Mouse (Mus musculus) heart, embryonic 11.5 days (tissue): ENCODE measurements at regions not wholly inside any gene's neighbourhood (a gene's known extent, or its start where the extent isn't known, plus 50 kb on each side); places are given as distances from the start of the nearest gene placed in this dataset.

ENCODE experiments used
- ATAC-seq: fragments of 200-750 bp; cut with Nextera tagmentation; replicated peaks from 2 replicates; pipeline ENCODE4 v1.8.0; 2017; ENCODE audit warnings: moderate library complexity; ENCODE audit not compliant: insufficient number of reproducible peaks, low FRiP score, low TSS enrichment
- H3K27ac ChIP-seq: fragments of 300-500 bp; sonication (generic); 2 replicates; pipeline ENCODE4 v1.5.1; 2014; ENCODE audit warnings: mild to moderate bottlenecking, low read depth, low read length
- H3K27me3 ChIP-seq: fragments of 300-500 bp; sonication (generic); 2 replicates; pipeline ENCODE4 v1.6.1; 2014; ENCODE audit warnings: mild to moderate bottlenecking, low read length, mixed read lengths; ENCODE audit not compliant: control insufficient read depth, insufficient read depth
- H3K36me3 ChIP-seq: fragments of 300-500 bp; sonication (generic); 2 replicates; pipeline ENCODE4 v1.6.1; 2014; ENCODE audit warnings: mild to moderate bottlenecking, low read length, moderate library complexity, mixed read lengths; ENCODE audit not compliant: control insufficient read depth, insufficient read depth
- H3K4me1 ChIP-seq: fragments of 300-500 bp; sonication (generic); 2 replicates; pipeline ENCODE4 v1.6.1; 2014; ENCODE audit warnings: low read length; ENCODE audit not compliant: control insufficient read depth, insufficient read depth
- H3K4me2 ChIP-seq: fragments of 300-500 bp; sonication (generic); 2 replicates; pipeline ENCODE4 v1.6.1; 2014; ENCODE audit warnings: mild to moderate bottlenecking, moderate library complexity
- H3K4me3 ChIP-seq: fragments of 300-500 bp; sonication (generic); 2 replicates; pipeline ENCODE4 v1.5.1; 2014; ENCODE audit warnings: low read depth, low read length
- H3K9ac ChIP-seq: fragments of 300-500 bp; sonication (generic); 2 replicates; pipeline ENCODE4 v1.6.1; 2014; ENCODE audit warnings: mild to moderate bottlenecking, low read depth, low read length, moderate library complexity
- H3K9me3 ChIP-seq: fragments of 300-500 bp; sonication (generic); replicated peaks from 2 replicates; pipeline ENCODE4 v1.6.1; 2016; ENCODE audit warnings: low read length; ENCODE audit not compliant: control insufficient read depth
- WGBS: fragments of 180-500 bp; shearing (Covaris S2); extraction: QIAGEN DNeasy Blood & Tissue Kit; methylation state at CpG from one replicate; pipeline ENCODE4 v1.1.7; 2014; ENCODE audit not compliant: insufficient replicate concordance; 5-methylcytosine and 5-hydroxymethylcytosine counted together

- Histone ChIP-seq H3K4me1 (peaks cover 3% of the 10 kb centered on the region), H3K27me3 (peaks cover 10% of the 10 kb centered on the region; the same call in 1 of the 2 replicates), H3K27ac (no peak overlapping the region), H3K9me3 (no peaks in the 10 kb centered on the region), H3K4me3 (no peak overlapping the region), H3K36me3 (no peaks in the 10 kb centered on the region), H3K4me2 (no peak overlapping the region), H3K9ac (no peak overlapping the region)
- 76% methylated on average over 1 of the region's 1 CpGs for WGBS
- ATAC-seq, result no peak
Observed at GRCm38 (mm10) chr1:183712895-183713294, 294.9 kb downstream of the Hhipl2 start.

GRCm38 (mm10) chr1:183717060-183717459, 296.0 kb upstream of the Dusp10 start:
- H3K4me3 ChIP-seq, result no peak overlapping the region
- H3K4me2 ChIP-seq, result no peak overlapping the region
- peaks cover 3% of the 10 kb centered on the region for H3K4me1 ChIP-seq
- WGBS, result 78% methylated on average over 1 of the region's 1 CpGs
- H3K9ac ChIP-seq, result no peak overlapping the region
- no peak overlapping the region for H3K27ac ChIP-seq
- no peaks in the 10 kb centered on the region for H3K36me3 ChIP-seq
- no peaks in the 10 kb centered on the region for H3K9me3 ChIP-seq
- ATAC-seq, result no peak
- no peaks in the 10 kb centered on the region for H3K27me3 ChIP-seq

GRCm38 (mm10) chr1:183749126-183749525, 264.0 kb upstream of the Dusp10 start:
- no peak for ATAC-seq
- WGBS, result 58% methylated on average over 2 of the region's 2 CpGs
- Histone ChIP-seq H3K4me2 (no peak overlapping the region), H3K9me3 (no peaks in the 10 kb centered on the region), H3K27ac (no peak overlapping the region), H3K36me3 (no peaks in the 10 kb centered on the region), H3K9ac (no peak overlapping the region), H3K4me3 (no peak overlapping the region), H3K27me3 (peaks cover 3% of the 10 kb centered on the region; the same call in 1 of the 2 replicates), H3K4me1 (no peaks in the 10 kb centered on the region)

- H3K27ac ChIP-seq, result no peak overlapping the region
- no peak overlapping the region for H3K9ac ChIP-seq
- no peaks in the 10 kb centered on the region for H3K36me3 ChIP-seq
- H3K27me3 ChIP-seq, result peaks cover 9% of the 10 kb centered on the region
- H3K4me2 ChIP-seq, result no peak overlapping the region
- whole genome bisulfite sequencing, result 81% methylated on average over 4 of the region's 4 CpGs
- no peak overlapping the region for H3K4me3 ChIP-seq
- no peaks in the 10 kb centered on the region for H3K9me3 ChIP-seq
- no peaks in the 10 kb centered on the region for H3K4me1 ChIP-seq
- ATAC-seq, result no peak
Observed at GRCm38 (mm10) chr1:183754500-183754899, 258.6 kb upstream of the Dusp10 start.

GRCm38 (mm10) chr1:183756716-183757115, 256.4 kb upstream of the Dusp10 start:
- Histone ChIP-seq H3K27ac (no peak overlapping the region), H3K4me1 (no peaks in the 10 kb centered on the region), H3K36me3 (no peaks in the 10 kb centered on the region), H3K9me3 (no peaks in the 10 kb centered on the region), H3K9ac (no peak overlapping the region), H3K4me3 (no peak overlapping the region), H3K27me3 (peaks cover 9% of the 10 kb centered on the region), H3K4me2 (no peak overlapping the region)
- 69% methylated on average over 8 of the region's 8 CpGs for WGBS
- no peak for ATAC-seq

- Histone ChIP-seq H3K4me3 (no peak overlapping the region), H3K4me1 (no peaks in the 10 kb centered on the region), H3K9me3 (no peaks in the 10 kb centered on the region), H3K27me3 (peaks cover 4% of the 10 kb centered on the region; the same call in 1 of the 2 replicates), H3K9ac (no peak overlapping the region), H3K27ac (no peak overlapping the region), H3K4me2 (no peak overlapping the region), H3K36me3 (no peaks in the 10 kb centered on the region)
- no peak for ATAC-seq
- 68% methylated on average over 11 of the region's 11 CpGs for WGBS
Observed at GRCm38 (mm10) chr1:183763864-183764726, 249.0 kb upstream of the Dusp10 start.

- Histone ChIP-seq H3K27ac (peak overlapping the region; percentile 46; the same call in 1 of the 2 replicates), H3K9me3 (no peaks in the 10 kb centered on the region), H3K36me3 (no peaks in the 10 kb centered on the region), H3K27me3 (peaks cover 8% of the 10 kb centered on the region), H3K4me2 (peak overlapping the region; percentile 22; the same call in 1 of the 2 replicates), H3K9ac (no peak overlapping the region), H3K4me1 (peaks cover 5% of the 10 kb centered on the region; the same call in 1 of the 2 replicates), H3K4me3 (no peak overlapping the region)
- 34% methylated on average over 6 of the region's 6 CpGs for WGBS
- no peak for ATAC-seq
Observed at GRCm38 (mm10) chr1:183772844-183773243, 240.3 kb upstream of the Dusp10 start.

- H3K36me3 ChIP-seq, result no peaks in the 10 kb centered on the region
- H3K27me3 ChIP-seq, result no peaks in the 10 kb centered on the region
- H3K9ac ChIP-seq, result no peak overlapping the region
- no peaks in the 10 kb centered on the region for H3K4me1 ChIP-seq
- H3K4me2 ChIP-seq, result no peak overlapping the region
- 91% methylated on average over 9 of the region's 9 CpGs for WGBS
- H3K27ac ChIP-seq, result no peak overlapping the region
- H3K4me3 ChIP-seq, result no peak overlapping the region
- H3K9me3 ChIP-seq, result no peaks in the 10 kb centered on the region
- ATAC-seq, result no peak
Observed at GRCm38 (mm10) chr1:183780180-183780579, 232.9 kb upstream of the Dusp10 start.

GRCm38 (mm10) chr1:183780779-183781178, 232.3 kb upstream of the Dusp10 start:
- H3K4me1 ChIP-seq, result no peaks in the 10 kb centered on the region
- no peaks in the 10 kb centered on the region for H3K9me3 ChIP-seq
- no peak overlapping the region for H3K9ac ChIP-seq
- no peaks in the 10 kb centered on the region for H3K36me3 ChIP-seq
- ATAC-seq, result no peak
- no peak overlapping the region for H3K27ac ChIP-seq
- H3K4me2 ChIP-seq, result no peak overlapping the region
- H3K4me3 ChIP-seq, result no peak overlapping the region
- WGBS, result 52% methylated on average over 4 of the region's 4 CpGs
- no peaks in the 10 kb centered on the region for H3K27me3 ChIP-seq
